Mouse (Mus musculus) left cerebral cortex, adult 2 months (tissue): ENCODE data around the gene Sit1. TPM values are rescaled to one million over a fixed set of nuclear protein-coding genes. Genes with fewer than 3 reads are reported as not detected.

Source experiments
- DNase-seq, 2 experiments: peaks; one replicate each; pipeline ENCODE4 v3.0.0; 2021 to 2022; ENCODE audit warnings: low spot score in 2 of 2, mixed read lengths in 1 of 2; ENCODE audit errors: extremely low spot score in 1 of 2
- H3K27ac ChIP-seq: fragments of 200-600 bp; 2 replicates; pipeline ENCODE4 v1.8.1; 2022
- H3K4me3 ChIP-seq: fragments of 200-600 bp; 2 replicates; pipeline ENCODE4 v1.8.1; 2022
- CTCF ChIP-seq: fragments of 200-600 bp; IDR thresholded peaks from 2 replicates; pipeline ENCODE4 v1.8.1; 2022; ENCODE audit warnings: antibody characterized with exemption, mild to moderate bottlenecking, moderate library complexity
- intact Hi-C: fragments of 180-260 bp; cut with DNase I; formaldehyde crosslinking; loops from one replicate; pipeline ENCODE4 v1.15.1; 2025
- total RNA-seq, 2 experiments: library from RNA; stranded (reverse); gene quantifications; 2 replicates each; pipeline ENCODE4 v1.2.3; 2021

Gene Sit1
- total RNA-seq, 2 experiments from 2014 or later = not detected

GRCm38 (mm10) chr4:43480985-43481384, 2.5 kb downstream of the Sit1 start:
- no peak for DNase-seq
- intact Hi-C loops = no loop called here
- H3K4me3 ChIP-seq = no peak overlapping the region
- TF ChIP-seq CTCF = no peak
- no peak overlapping the region for H3K27ac ChIP-seq

GRCm38 (mm10) chr4:43478906-43479832, 4.4 kb downstream of the Sit1 start:
- intact Hi-C loops = loop anchor here (1.0 kb wide), 1 partner anchor 37 kb away; no protein-coding TSS in a partner anchor
- Histone ChIP-seq H3K27ac (no peak overlapping the region), H3K4me3 (no peak overlapping the region)
- peak; percentile 55 for TF ChIP-seq CTCF
- DNase-seq = peak in 1 of 2 experiments; percentile 36

GRCm38 (mm10) chr4:43478534-43478858, 5.0 kb downstream of the Sit1 start:
- intact Hi-C loops = loop anchor here (1.0 kb wide), 1 partner anchor 36 kb away; no protein-coding TSS in a partner anchor
- Histone ChIP-seq H3K27ac (peak overlapping the region; percentile 62), H3K4me3 (peak overlapping the region; percentile 44)
- TF ChIP-seq CTCF = no peak
- DNase-seq = no peak

GRCm38 (mm10) chr4:43477857-43478533, 5.5 kb downstream of the Sit1 start:
- Histone ChIP-seq H3K4me3 (peak overlapping the region; percentile 44), H3K27ac (peak overlapping the region; percentile 62)
- intact Hi-C loops = loop anchor here (1.0 kb wide), 1 partner anchor 36 kb away; no protein-coding TSS in a partner anchor
- peak; percentile 61 for TF ChIP-seq CTCF
- DNase-seq = peak; percentile 80 to 84

GRCm38 (mm10) chr4:43476604-43477003, 6.9 kb downstream of the Sit1 start:
- H3K27ac ChIP-seq = no peak overlapping the region
- no peak; the same call in none of the 2 replicates for TF ChIP-seq CTCF
- intact Hi-C loops = no loop called here
- no peak for DNase-seq
- H3K4me3 ChIP-seq = no peak overlapping the region

GRCm38 (mm10) chr4:43473636-43474035, 9.9 kb downstream of the Sit1 start:
- no peak for TF ChIP-seq CTCF
- no peak for DNase-seq
- no peak overlapping the region for H3K4me3 ChIP-seq
- intact Hi-C loops = no loop called here
- H3K27ac ChIP-seq = no peak overlapping the region

- no peak for DNase-seq
- TF ChIP-seq CTCF = no peak
- Histone ChIP-seq H3K4me3 (no peak overlapping the region), H3K27ac (no peak overlapping the region)
- intact Hi-C loops = no loop called here
Observed at GRCm38 (mm10) chr4:43470301-43470700, 13.2 kb downstream of the Sit1 start.

GRCm38 (mm10) chr4:43466872-43467271, 16.7 kb downstream of the Sit1 start:
- DNase-seq = no peak
- Histone ChIP-seq H3K4me3 (no peak overlapping the region), H3K27ac (no peak overlapping the region)
- intact Hi-C loops = no loop called here
- no peak for TF ChIP-seq CTCF

- no peak for TF ChIP-seq CTCF
- no peak for DNase-seq
- intact Hi-C loops = no loop called here
- Histone ChIP-seq H3K4me3 (no peak overlapping the region), H3K27ac (no peak overlapping the region)
Observed at GRCm38 (mm10) chr4:43465935-43466334, 17.6 kb downstream of the Sit1 start.

GRCm38 (mm10) chr4:43463102-43463501, 20.4 kb downstream of the Sit1 start:
- H3K4me3 ChIP-seq = no peak overlapping the region
- no peak overlapping the region for H3K27ac ChIP-seq
- TF ChIP-seq CTCF = no peak
- intact Hi-C loops = no loop called here
- DNase-seq = no peak

- no peak for TF ChIP-seq CTCF
- H3K27ac ChIP-seq = no peak overlapping the region
- intact Hi-C loops = no loop called here
- no peak overlapping the region for H3K4me3 ChIP-seq
- DNase-seq = no peak
Observed at GRCm38 (mm10) chr4:43457124-43457523, 26.4 kb downstream of the Sit1 start.

- no peak overlapping the region for H3K4me3 ChIP-seq
- DNase-seq = no peak
- TF ChIP-seq CTCF = no peak
- H3K27ac ChIP-seq = no peak overlapping the region
- intact Hi-C loops = no loop called here
Observed at GRCm38 (mm10) chr4:43456470-43456869, 27.1 kb downstream of the Sit1 start.
